Mouse (Mus musculus) hindbrain, embryonic 13.5 days (tissue): ENCODE measurements around the gene Tmem30b. TPM values are rescaled to one million over a fixed set of nuclear protein-coding genes. Genes with fewer than 3 reads are reported as not detected.
A peak's percentile ranks its signal among the peaks of the same experiment; 100 is the strongest.
"Not testable (repeated sequence)": the region's sequence is repeated elsewhere in the genome, so short reads cannot be mapped to it uniquely, and the experiment has no call there.

Experiments used
- ATAC-seq: fragments of 200-750 bp; cut with Nextera tagmentation; 2 replicates; pipeline ENCODE4 v1.8.0; 2017; ENCODE audit warnings: moderate TSS enrichment; ENCODE audit not compliant: low FRiP score
- H3K27ac ChIP-seq: fragments of 300-500 bp; sonication (generic); 2 replicates; pipeline ENCODE4 v1.5.1; 2015; ENCODE audit warnings: inconsistent platforms, mild to moderate bottlenecking, moderate library complexity
- H3K27me3 ChIP-seq: fragments of 300-500 bp; sonication (generic); 2 replicates; pipeline ENCODE4 v1.6.1; 2015; ENCODE audit warnings: mild to moderate bottlenecking, inconsistent platforms
- H3K36me3 ChIP-seq: fragments of 300-500 bp; sonication (generic); 2 replicates; pipeline ENCODE4 v1.6.1; 2015; ENCODE audit warnings: mild to moderate bottlenecking, inconsistent platforms
- H3K4me1 ChIP-seq: fragments of 300-500 bp; sonication (generic); replicated peaks from 2 replicates; pipeline ENCODE4 v1.6.1; 2015; ENCODE audit warnings: inconsistent platforms
- H3K4me2 ChIP-seq: fragments of 300-500 bp; sonication (generic); 2 replicates; pipeline ENCODE4 v1.6.1; 2015; ENCODE audit warnings: inconsistent platforms, mild to moderate bottlenecking, moderate library complexity
- H3K4me3 ChIP-seq: fragments of 300-500 bp; sonication (generic); 2 replicates; pipeline ENCODE4 v1.5.1; 2015; ENCODE audit warnings: mild to moderate bottlenecking, inconsistent platforms
- H3K9ac ChIP-seq: fragments of 300-500 bp; sonication (generic); 2 replicates; pipeline ENCODE4 v1.6.1; 2015; ENCODE audit warnings: mild to moderate bottlenecking, inconsistent platforms
- H3K9me3 ChIP-seq: fragments of 300-500 bp; sonication (generic); 2 replicates; pipeline ENCODE4 v1.6.1; 2016; ENCODE audit warnings: inconsistent platforms
- WGBS: fragments of 180-500 bp; shearing (Covaris S2); methylation state at CpG from one replicate; pipeline ENCODE4 v1.1.7; 2015; 5-methylcytosine and 5-hydroxymethylcytosine counted together
- polyA plus RNA-seq: library from polyadenylated mRNA; unstranded; fragments of >200 nt; fragmentation: Nextera tagmentation; extraction: Ambion mirVana; gene quantifications from 2 replicates; pipeline ENCODE4 v1.2.1, GENCODE M21; 2015

Tmem30b gene
- polyA plus RNA-seq, 1 experiment from 2014 or later = 0.39 TPM

DNA sequence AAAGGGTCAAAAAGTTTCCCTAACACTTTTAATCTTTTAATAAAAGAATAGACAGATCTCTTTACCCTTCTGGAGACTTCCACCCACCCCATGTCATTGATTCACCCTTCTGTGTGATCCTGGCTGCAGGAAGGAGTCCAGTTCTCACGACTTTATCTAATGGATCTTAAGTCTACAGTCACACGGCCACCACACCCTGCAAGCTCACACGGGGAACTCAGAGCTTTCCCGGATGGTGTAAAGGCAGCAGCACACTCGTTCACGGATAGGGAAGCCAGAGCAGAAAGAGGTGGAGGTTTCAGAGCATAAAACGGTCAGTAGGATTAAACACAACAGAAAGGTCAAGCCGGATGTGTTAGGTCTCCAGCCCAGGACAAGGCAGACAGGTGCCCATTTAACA is 2.1 kb upstream of the Tmem30b start:
- H3K27me3 ChIP-seq = peaks cover 92% of the 10 kb centered on the region
- H3K9me3 ChIP-seq = no peaks in the 10 kb centered on the region
- peaks cover 13% of the 10 kb centered on the region for H3K4me1 ChIP-seq
- no peak overlapping the region for H3K27ac ChIP-seq
- H3K36me3 ChIP-seq = no peaks in the 10 kb centered on the region
- no peak overlapping the region for H3K4me3 ChIP-seq
- no peak overlapping the region for H3K9ac ChIP-seq
- WGBS = 80% methylated on average over 8 of the region's 8 CpGs
- no peak overlapping the region for H3K4me2 ChIP-seq
- no peak for ATAC-seq

DNA sequence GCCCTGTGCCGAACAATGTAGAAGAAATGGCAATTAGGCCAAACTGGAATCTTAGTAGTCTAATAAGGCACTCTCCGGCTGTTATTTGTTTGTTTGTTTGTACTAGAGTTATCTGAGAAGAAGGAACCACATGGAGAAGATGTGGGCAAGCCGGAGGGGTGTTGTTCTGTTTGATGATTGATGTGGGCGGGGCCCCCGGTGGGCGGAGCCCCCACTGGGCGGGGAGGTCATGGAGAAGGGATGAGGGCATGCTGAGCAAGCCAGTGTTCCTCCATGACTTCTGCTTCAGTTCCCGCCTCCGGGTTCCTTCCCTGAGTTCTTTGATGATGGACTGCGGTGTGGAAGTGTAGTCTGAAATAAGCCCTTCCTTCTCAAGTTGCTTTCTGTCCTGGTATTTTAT is 1.5 kb upstream of the Tmem30b start:
- Histone ChIP-seq H3K36me3 (no peaks in the 10 kb centered on the region), H3K27me3 (peaks cover 92% of the 10 kb centered on the region), H3K27ac (no peak overlapping the region), H3K4me2 (no peak overlapping the region), H3K4me1 (peaks cover 13% of the 10 kb centered on the region), H3K4me3 (no peak overlapping the region), H3K9ac (no peak overlapping the region), H3K9me3 (no peaks in the 10 kb centered on the region)
- WGBS = 38% methylated on average over 10 of the region's 10 CpGs
- no peak for ATAC-seq

DNA sequence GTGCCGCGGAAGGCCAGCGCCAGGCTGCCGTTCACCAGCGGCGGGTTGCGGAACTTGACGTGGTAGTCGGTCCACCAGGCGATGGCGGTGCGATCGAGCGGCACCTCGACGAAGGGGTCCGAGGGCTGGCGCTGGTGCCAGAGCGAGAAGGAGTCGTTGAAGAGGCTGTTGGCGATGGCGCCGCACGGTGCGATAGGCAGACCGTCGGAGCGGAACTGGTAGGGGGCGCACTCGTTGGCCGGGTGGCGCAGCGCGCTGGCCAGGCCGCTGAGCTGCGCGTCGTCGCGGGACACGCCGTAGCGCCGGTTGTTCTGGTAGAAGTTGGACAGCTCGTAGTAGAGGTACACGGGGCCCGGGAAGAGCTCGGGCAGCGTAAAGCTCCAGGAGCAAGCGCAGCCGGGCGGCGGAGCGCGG is 513 bp downstream of the Tmem30b start:
- no peak overlapping the region for H3K27ac ChIP-seq
- peak overlapping the region; percentile 56 for H3K4me2 ChIP-seq
- peak; percentile 73 for ATAC-seq
- peak overlapping the region; percentile 49; the same call in 1 of the 2 replicates for H3K9ac ChIP-seq
- WGBS = 1% methylated on average over 55 of the region's 55 CpGs
- peaks cover 13% of the 10 kb centered on the region for H3K4me1 ChIP-seq
- peak overlapping the region; percentile 42 for H3K4me3 ChIP-seq
- no peaks in the 10 kb centered on the region for H3K9me3 ChIP-seq
- H3K36me3 ChIP-seq = no peaks in the 10 kb centered on the region
- peaks cover 95% of the 10 kb centered on the region for H3K27me3 ChIP-seq

DNA sequence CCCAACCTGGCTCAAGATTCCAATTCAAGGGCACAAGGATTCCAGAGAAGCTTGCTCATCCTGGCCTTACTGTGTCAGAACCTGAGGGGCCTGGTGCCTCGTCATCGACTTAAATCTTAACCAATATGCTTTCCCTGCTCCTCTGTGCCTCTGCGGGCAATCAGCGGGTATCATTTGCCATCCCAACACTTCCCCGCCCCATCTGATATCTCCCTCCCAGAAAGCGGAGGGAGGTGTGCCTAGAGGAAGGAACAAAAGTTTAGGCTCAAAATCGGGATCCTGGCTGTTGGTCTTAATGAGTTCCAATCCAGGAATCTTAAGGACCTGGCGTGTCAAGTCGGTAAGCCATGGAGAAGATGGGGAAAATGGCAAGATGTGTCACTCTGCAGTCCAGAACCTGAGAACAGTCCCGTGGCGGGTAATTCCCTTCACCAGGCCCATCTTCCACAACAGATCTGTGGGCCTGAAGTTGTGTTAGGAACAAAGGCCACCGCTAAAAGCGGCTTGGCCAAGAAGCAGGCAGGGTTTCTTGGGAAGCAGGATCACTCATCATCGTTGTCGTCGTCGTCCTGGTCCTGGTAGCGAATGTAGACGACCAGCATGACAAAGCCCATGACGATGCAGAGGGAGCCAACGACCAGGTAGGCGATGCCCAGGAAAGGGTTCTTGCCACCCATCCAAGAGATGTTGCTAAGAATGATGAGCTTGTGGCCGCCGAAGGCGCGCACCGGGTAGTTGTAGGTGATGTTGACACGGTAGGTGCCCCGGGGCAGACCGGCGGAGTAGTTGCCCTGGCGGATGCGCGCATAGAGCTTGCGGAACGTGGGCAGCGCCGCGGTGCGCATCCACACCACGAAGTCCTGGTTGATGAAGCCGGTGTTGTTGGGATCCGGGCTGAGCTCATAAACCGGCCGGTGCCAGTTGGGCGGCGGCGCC is 1.2 kb downstream of the Tmem30b start:
- Histone ChIP-seq H3K27ac (no peak overlapping the region), H3K4me3 (peak overlapping the region; percentile 42), H3K36me3 (no peaks in the 10 kb centered on the region), H3K9me3 (no peaks in the 10 kb centered on the region), H3K9ac (0 out of 2 replicates have a peak overlapping the region, but pooled peaks have one; percentile 49), H3K4me1 (peaks cover 13% of the 10 kb centered on the region), H3K27me3 (peaks cover 90% of the 10 kb centered on the region), H3K4me2 (peak overlapping the region; percentile 56)
- ATAC-seq = peak; percentile 46; the same call in 1 of the 2 replicates
- 17% methylated on average over 48 of the region's 48 CpGs for WGBS

DNA sequence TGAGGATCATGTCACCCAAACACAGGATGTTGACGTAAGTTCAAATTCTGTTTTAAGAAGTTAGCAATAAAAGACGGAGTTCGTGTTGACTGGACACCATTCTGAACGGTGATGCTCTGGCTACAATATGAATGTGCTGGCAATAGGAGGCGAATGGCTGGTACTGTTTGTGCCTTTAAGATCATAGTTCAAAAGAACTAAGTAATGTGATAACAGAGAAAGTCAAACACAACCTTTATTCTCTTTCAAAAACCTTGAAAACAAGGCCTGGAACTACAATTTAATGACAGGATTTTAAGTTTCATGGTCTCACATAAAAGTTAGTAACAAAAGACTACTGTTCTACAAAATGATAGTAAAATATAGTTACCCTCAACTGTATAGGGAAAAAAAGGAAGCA is 3.0 kb downstream of the Tmem30b start:
- 93% methylated on average over 5 of the region's 5 CpGs for WGBS

DNA sequence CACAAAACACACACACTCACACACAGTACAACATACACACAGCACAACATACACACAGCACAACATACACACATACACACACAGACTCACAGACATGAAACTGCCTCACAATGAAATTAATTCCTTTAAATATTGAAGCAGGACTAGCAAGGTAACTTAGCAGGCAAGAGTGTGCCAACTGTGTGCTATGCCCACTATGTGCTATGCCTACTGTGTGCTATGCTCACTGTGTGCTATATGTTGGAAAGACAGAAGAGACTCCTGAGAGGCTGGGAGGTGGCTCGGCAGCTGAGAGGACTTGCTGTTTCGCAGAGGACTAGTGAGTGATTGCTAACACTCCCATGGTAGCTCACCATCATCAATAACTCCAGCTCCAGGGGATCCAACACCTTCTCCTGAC is 5.8 kb downstream of the Tmem30b start:
- Histone ChIP-seq H3K36me3 (no peaks in the 10 kb centered on the region), H3K9me3 (no peaks in the 10 kb centered on the region), H3K27me3 (peaks cover 49% of the 10 kb centered on the region), H3K4me3 (no peak overlapping the region), H3K4me1 (peaks cover 3% of the 10 kb centered on the region; the same call in 1 of the 2 replicates), H3K27ac (no peak overlapping the region), H3K4me2 (no peak overlapping the region), H3K9ac (no peak overlapping the region)
- WGBS = 91% methylated on average over 2 of the region's 2 CpGs
- ATAC-seq = no peak

More for the DNA sequence above, 3.0 kb downstream of the Tmem30b start:
- Histone ChIP-seq H3K9ac (no peak overlapping the region), H3K27ac (no peak overlapping the region), H3K4me3 (no peak overlapping the region), H3K4me2 (no peak overlapping the region), H3K27me3 (peaks cover 74% of the 10 kb centered on the region), H3K4me1 (peaks cover 13% of the 10 kb centered on the region), H3K9me3 (no peaks in the 10 kb centered on the region), H3K36me3 (no peaks in the 10 kb centered on the region)
- ATAC-seq = no peak

DNA sequence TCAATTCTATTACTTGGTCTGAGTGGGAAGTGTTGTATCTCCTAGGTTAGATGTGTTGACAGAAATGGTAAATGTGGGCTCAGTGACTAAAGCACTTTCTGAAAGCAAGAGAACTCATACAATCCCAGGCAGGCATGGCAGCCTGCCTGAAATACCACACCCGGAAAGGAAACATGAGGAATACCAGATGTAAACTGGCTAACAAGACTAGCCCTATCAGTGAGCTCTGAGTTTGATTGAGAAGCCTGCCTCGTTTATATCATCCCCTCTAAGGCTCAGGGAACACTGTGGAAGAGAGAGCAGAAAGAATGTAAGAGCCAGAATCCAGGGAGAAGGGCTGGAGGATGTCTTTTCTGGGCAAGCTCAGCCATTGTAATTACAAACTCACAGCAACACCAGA is 7.0 kb downstream of the Tmem30b start:
- no peak for ATAC-seq
- Histone ChIP-seq H3K27ac (no peak overlapping the region), H3K4me2 (no peak overlapping the region), H3K27me3 (peaks cover 37% of the 10 kb centered on the region), H3K36me3 (no peaks in the 10 kb centered on the region), H3K4me3 (no peak overlapping the region), H3K4me1 (no peaks in the 10 kb centered on the region), H3K9ac (no peak overlapping the region), H3K9me3 (no peaks in the 10 kb centered on the region)
- 46% methylated on average over 2 of the region's 2 CpGs for WGBS

DNA sequence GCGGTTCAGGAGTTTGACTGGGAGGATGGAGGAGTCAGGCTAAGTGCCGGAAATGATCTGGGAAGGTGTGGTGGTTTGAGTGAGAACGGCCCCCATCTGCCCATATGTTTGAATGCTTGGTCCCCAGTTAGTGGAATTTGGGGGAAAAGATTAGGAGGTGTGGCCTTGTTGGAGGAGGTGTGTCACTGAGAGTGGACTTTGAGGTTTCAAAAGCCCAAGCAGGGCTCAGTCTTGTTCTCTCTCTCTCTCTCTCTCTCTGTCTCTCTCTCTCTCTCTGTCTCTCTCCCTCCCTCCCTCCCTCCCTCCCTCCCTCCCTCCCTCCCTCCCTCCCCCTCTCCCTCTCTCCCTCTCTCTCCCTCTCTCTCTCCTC is 8.1 kb downstream of the Tmem30b start:
- not testable (repeated sequence) for H3K9me3 ChIP-seq
- 0 out of 2 replicates have a peak overlapping the region, but pooled peaks have one; percentile 19 for H3K4me2 ChIP-seq

DNA sequence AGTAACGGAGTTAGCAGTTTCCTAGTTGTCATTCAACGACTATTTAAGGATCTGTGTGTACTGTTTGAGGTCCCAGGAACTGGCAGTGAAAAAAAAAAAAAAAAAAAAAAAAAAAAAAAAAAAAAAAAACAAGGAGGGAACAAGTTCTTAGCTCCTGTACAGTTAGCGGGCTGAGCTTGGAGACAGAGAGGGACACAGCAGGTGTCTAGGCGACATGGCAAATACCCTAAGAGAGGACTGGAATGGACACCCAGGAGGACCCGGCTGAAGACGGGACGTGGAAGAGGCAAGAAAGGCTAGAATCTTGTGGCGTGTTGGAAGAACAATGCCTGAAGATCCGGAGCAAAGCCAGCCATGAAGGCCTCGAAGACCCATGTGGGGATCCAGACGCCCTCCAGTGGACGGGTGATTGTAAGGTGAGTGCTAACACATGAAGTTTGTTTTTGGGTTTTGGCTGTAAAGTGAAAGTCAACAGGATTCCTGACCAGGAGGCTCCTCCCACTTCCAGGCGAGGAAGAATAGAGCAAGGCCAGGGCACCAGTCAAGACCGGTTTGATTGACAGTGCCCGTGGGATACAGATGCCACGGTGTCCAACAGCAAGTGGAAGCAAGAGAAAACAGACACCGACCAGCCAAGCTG is 8.6 kb downstream of the Tmem30b start:
- Histone ChIP-seq H3K4me1 (no peaks in the 10 kb centered on the region), H3K27me3 (peaks cover 23% of the 10 kb centered on the region), H3K4me2 (0 out of 2 replicates have a peak overlapping the region, but pooled peaks have one; percentile 19), H3K9ac (no peak overlapping the region), H3K9me3 (no peaks in the 10 kb centered on the region), H3K36me3 (no peaks in the 10 kb centered on the region), H3K4me3 (no peak overlapping the region), H3K27ac (no peak overlapping the region)
- 29% methylated on average over 17 of the region's 17 CpGs for WGBS
- ATAC-seq = no peak

More for the DNA sequence above, 8.1 kb downstream of the Tmem30b start:
- H3K9ac ChIP-seq, ATAC-seq, H3K27ac ChIP-seq, H3K4me3 ChIP-seq, H3K4me1 ChIP-seq, H3K36me3 ChIP-seq: not testable (repeated sequence)
- peaks cover 28% of the 10 kb centered on the region for H3K27me3 ChIP-seq
- WGBS = 43% methylated on average over 3 of the region's 3 CpGs

DNA sequence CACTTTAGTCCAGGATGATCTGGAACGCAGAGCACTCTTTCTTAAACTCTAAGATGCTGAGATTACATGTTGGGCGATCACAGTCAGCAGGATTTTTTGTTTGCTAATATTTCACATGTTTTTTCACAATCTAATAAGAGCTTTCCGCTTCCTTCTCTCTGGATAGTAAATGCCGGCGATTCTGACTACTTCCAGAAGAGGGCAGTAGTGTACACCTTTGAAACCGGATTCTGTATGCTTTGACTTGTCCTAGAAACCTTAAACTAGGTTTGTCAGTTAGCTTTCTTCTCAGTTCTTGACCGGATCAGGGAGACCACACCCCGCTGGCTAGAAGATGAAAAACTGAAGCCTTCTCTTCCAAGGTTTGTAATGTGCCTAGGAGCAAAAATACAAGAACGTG is 11.6 kb downstream of the Tmem30b start:
- 14% methylated on average over 9 of the region's 9 CpGs for WGBS
- H3K36me3 ChIP-seq = no peaks in the 10 kb centered on the region
- no peaks in the 10 kb centered on the region for H3K9me3 ChIP-seq
- no peak overlapping the region for H3K4me2 ChIP-seq
- H3K9ac ChIP-seq = no peak overlapping the region
- H3K27me3 ChIP-seq = peaks cover 9% of the 10 kb centered on the region; the same call in 1 of the 2 replicates
- H3K4me1 ChIP-seq = no peaks in the 10 kb centered on the region
- H3K4me3 ChIP-seq = no peak overlapping the region
- no peak for ATAC-seq
- no peak overlapping the region for H3K27ac ChIP-seq

DNA sequence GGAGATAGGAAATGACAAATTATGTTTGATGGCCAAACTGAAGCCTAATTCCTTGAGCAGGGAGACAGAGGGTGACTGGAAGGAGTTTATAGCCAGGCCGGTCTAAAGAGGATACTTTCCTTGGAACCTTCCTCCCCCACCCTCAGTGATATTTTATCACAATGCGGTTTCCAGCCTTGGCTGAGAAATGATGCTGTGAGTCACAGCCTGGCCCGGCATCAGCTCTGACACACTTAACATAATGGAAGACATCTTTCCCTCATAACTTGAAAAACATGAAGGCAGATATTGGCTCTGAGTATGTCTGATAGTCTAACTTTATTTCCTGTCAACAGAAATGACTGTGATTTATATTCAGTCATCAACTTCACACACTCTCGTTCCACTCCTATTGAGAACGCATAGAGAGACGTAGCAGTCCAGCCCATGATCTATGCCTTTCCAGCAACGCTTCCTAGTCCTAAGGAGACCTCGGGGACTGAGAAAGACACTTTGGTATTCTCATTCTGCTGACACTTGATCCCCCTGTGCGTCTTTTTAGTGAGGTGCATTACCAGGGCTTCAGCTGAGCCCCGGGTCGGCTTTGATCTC is 14.2 kb downstream of the Tmem30b start:
- no peak overlapping the region for H3K27ac ChIP-seq
- no peak overlapping the region for H3K4me3 ChIP-seq
- no peaks in the 10 kb centered on the region for H3K36me3 ChIP-seq
- ATAC-seq = no peak
- no peaks in the 10 kb centered on the region for H3K9me3 ChIP-seq
- no peak overlapping the region for H3K9ac ChIP-seq
- H3K27me3 ChIP-seq = peaks cover 6% of the 10 kb centered on the region; the same call in 1 of the 2 replicates
- no peak overlapping the region for H3K4me2 ChIP-seq
- WGBS = 78% methylated on average over 11 of the region's 11 CpGs
- H3K4me1 ChIP-seq = no peaks in the 10 kb centered on the region

DNA sequence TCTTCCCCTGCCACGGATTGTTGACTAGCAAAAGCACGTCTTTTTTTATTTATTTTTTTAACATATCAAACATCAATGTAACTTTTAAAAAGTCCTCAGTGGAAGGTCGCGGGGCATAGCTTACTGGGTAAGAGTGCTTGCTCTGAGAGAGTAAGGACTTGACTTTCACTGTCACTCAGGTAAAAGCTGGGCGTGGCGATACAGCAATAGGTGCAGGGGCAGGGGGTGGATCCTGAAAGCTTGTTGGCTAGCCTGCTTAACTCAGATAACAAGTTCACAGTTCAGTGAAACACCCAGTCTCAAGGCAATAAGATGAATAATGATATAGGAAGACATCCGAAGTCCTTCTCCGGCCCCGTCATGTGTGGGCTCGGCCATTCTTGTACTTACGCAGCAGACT is 16.6 kb downstream of the Tmem30b start:
- Histone ChIP-seq H3K4me1 (no peaks in the 10 kb centered on the region), H3K27me3 (peaks cover 6% of the 10 kb centered on the region; the same call in 1 of the 2 replicates), H3K27ac (no peak overlapping the region), H3K4me2 (no peak overlapping the region), H3K4me3 (no peak overlapping the region), H3K9me3 (no peaks in the 10 kb centered on the region), H3K9ac (no peak overlapping the region), H3K36me3 (no peaks in the 10 kb centered on the region)
- ATAC-seq = no peak
- WGBS = 84% methylated on average over 11 of the region's 11 CpGs
